Mouse (Mus musculus): ENCODE measurements at regions not wholly inside any gene's neighbourhood (a gene's known extent, or its start where the extent isn't known, plus 50 kb on each side); places are given as distances from the start of the nearest gene placed in this dataset.

DNA sequence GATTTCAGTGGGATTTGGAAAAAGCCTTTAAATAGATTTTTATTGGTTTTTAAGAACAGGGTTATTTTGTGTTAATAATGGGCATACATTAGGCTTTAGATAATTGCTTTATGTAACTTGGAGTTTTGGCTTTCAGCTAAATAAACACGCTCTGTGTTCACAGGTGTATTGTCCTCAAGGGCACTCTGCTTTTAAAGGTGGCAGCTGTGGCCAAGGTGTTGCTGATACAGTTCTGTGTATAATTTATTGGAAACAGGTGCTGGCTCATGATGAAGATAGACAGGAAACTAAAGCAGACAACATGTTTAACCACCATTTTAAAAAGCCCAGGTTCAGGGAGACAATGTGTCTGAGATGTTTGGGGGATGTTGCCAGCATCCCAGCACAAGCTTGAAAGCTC, 242.3 kb upstream of the Lrtm1 start:
- no peak for DNase-seq

DNA sequence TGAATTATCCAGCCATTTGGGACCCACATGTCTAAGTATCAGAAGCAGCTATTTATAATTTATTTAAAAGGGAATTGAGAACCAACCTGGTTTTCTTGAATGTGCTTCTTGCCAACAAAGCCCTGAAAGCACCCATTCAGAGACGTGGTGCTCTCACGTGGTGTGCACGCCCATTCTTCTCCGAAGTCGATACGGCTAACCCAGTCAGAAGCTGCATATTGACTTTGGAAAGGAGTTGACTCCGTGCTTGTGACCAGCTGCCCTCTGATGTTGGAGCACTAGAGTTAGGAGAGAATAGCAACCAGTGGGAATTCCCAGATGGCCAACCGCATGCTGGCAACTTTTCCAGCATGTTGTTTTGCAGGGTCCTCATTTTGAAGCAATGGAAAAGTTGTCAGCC, 240.2 kb upstream of the Lrtm1 start:
- DNase-seq: no peak

DNA sequence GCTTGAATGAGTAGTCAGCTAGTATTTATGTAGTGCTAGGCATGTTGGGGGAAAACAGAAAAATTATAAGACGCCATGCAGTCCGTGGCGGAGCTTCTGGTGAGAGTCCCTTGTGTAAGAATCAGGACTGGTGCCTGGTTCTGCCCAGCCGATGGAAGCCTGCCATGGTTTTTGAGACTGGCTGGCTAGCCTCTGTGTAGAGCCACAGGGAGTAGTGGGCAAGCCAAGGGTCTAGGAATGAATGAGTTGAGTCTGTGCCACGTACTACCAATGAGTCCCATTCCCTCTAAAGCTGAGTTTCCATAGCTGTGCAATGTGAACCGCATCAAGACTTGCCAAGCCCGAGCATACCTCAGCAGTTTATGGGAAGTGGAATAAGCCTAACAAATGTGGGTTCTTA, 236.3 kb upstream of the Lrtm1 start:
- DNase-seq: no peak

DNA sequence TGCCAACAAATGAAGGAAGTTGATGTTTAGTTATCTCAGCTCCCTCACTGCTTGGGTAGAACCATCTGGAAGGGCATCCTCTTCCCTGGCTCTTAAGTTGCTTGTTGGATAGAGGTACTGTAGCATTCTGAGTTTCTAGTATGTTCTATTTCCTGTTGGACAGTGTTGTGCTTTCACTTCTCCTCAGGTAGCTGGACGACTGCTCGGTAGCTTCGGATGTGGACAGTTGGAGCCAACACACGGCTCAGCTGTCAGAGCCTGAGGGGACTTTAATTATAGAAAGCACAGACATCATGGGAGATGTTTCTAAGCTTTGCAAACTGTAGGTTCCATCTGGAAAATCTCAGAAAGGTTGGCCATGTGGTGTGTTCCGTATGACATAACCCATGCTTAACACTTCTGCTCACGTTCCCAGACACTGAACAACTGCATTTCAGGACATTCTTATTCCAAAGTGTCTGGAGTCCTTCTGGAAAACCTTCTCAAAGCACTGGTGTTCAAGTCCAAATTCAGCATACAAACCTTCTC, 233.8 kb upstream of the Lrtm1 start:
- peak; percentile 5 for DNase-seq

- no peak for DNase-seq
Measured at GRCm38 (mm10) chr14:28798290-28798689, 219.7 kb upstream of the Lrtm1 start.

DNA sequence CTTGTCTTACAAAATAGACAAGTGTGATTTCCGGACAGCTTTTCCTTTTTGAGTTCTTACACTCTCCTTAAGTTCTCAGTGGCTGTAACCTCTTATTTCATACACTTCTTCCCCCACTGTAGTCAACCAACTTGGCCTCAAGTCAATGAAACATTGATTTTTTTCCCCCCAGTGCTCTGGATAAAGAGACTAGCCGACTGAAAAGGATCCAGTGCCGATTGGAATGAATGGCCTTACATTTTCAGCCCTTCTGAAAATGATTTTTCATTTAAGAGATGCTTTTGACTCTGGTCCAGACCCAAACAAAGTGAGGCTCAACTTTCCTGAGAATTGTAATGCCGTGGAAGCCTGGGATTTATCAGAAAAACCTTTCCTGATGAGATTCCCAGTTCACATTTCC, 216.3 kb upstream of the Lrtm1 start:
- no peak for DNase-seq

GRCm38 (mm10) chr14:28802126-28802525, 215.9 kb upstream of the Lrtm1 start:
- DNase-seq: no peak

- no peak for DNase-seq
Measured at GRCm38 (mm10) chr14:28808094-28808493, 209.9 kb upstream of the Lrtm1 start.

DNA sequence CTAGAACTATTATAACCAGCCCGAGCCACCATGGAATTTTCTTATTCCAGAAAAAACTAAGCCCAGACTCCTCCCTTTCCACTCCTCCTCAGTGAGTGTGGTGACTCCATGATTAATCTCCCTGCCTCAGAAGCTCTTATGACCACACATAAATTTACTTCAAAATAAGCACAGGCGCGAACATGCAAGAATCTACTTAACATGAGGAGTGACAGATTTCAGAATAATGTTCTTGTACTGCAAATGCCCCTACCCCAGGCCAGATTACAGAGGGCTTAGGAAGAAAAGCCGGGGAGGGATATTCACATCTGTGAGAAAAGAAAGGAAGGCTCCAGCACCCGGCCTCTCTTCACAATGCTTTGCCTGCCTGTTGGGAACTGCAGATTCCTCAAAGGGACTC, 208.7 kb upstream of the Lrtm1 start:
- no peak for DNase-seq

GRCm38 (mm10) chr14:28820970-28821369, 197.0 kb upstream of the Lrtm1 start:
- peak; percentile 15 for DNase-seq

- no peak for DNase-seq
Measured at GRCm38 (mm10) chr14:28827186-28827585, 190.8 kb upstream of the Lrtm1 start.

- no peak for DNase-seq
Measured at GRCm38 (mm10) chr14:28837117-28837516, 180.9 kb upstream of the Lrtm1 start.

DNA sequence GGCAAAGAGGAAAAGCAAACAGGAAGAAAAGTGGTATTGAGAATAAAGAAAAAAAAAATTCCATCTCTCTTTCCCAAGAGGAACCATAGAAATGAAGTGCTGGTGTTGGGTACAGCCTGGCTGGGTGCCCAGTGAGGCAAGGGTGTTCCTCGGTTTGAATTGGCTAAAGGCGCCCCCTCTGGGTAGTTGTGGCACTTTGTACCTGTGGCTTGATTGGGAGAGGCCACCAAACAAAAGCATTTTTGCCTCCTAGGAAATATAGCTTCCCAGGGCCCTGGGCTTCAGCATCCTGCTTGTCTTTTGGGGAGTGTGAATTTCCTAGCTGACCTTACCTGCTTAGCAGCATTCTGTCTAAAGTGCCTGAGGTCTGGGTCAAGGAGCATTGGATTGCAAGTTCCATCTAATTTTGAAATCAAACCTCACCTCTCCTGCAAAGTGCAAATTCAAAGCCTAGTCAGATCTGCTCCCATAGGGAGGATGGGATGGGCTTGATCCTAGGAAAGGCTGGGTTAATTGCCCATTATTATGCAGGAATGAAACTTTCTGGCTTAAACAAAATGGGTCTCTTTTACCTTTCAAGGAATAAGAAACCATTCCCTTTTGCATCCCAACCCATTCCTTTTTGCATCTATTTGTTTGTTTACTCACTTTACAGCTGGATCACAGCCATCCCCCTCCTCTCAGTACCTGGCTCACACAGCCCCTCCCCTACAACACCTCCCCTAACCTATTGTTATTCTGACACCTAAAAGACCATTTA, 169.0 kb upstream of the Lrtm1 start:
- peak; percentile 4 for DNase-seq

All from right cerebral cortex, adult 18-20 months (tissue).